Mouse (Mus musculus): ENCODE measurements around the gene Ifitm7. TPM values are rescaled to one million over a fixed set of nuclear protein-coding genes. Genes with fewer than 3 reads are reported as not detected.

Gene Ifitm7
- total RNA-seq (2012; rRNA removed), result not detected in 2 replicates
- not detected for polyA plus RNA-seq (2012; ENCODE audit: insufficient read depth in 1 of 2, insufficient read length in 2 of 2, low read depth in 1 of 2, low replicate concordance in 2 of 2, missing spikeins in 1 of 2)

- no peak for TF ChIP-seq USF1 (IDR thresholded peaks at IDR 0.05; ENCODE audit: low read depth, low read length)
- no peak for TF ChIP-seq POLR2AphosphoS5 (IDR thresholded peaks at IDR 0.05; ENCODE audit: borderline replicate concordance, low read depth, low read length)
- no peak for TF ChIP-seq NRF1 (IDR thresholded peaks at IDR 0.05; ENCODE audit: insufficient read depth, low read depth, low read length, poor library complexity, severe bottlenecking)
- no peak for TF ChIP-seq TCF12 (IDR thresholded peaks at IDR 0.05; ENCODE audit: low read depth, low read length)
- TF ChIP-seq POLR2A (IDR thresholded peaks at IDR 0.05; ENCODE audit: control insufficient read depth in 1 of 2, insufficient read depth in 1 of 2, low read depth in 1 of 2, low read length in 2 of 2, poor library complexity in 1 of 2), result no peak
- no peak for TF ChIP-seq ZMIZ1 (IDR thresholded peaks at IDR 0.05; ENCODE audit: low read depth, low read length)
- no peak for TF ChIP-seq KAT2A (conservative IDR thresholded peaks at IDR 0.05; ENCODE audit: low read depth, low read length)
- TF ChIP-seq MAFK (IDR thresholded peaks at IDR 0.05; ENCODE audit: borderline replicate concordance, low read depth, low read length), result no peak
- no peak for TF ChIP-seq CHD2 (IDR thresholded peaks at IDR 0.05; ENCODE audit: low read length)
- TF ChIP-seq ZKSCAN1 (IDR thresholded peaks at IDR 0.05; ENCODE audit: low read depth, low read length), result no peak
- no peak for TF ChIP-seq CTCF (IDR thresholded peaks at IDR 0.05 in 2 of 3, conservative IDR thresholded peaks at IDR 0.05 in 1 of 3; ENCODE audit: control insufficient read depth in 1 of 3, insufficient read depth in 1 of 3, low read depth in 2 of 3, low read length in 3 of 3, poor library complexity in 1 of 3, severe bottlenecking in 1 of 3)
- TF ChIP-seq MYC (IDR thresholded peaks at IDR 0.05; ENCODE audit: low read depth, low read length), result no peak
- no peak for TF ChIP-seq HCFC1 (IDR thresholded peaks at IDR 0.05; ENCODE audit: low read depth, low read length)
- TF ChIP-seq RCOR1 (IDR thresholded peaks at IDR 0.05; ENCODE audit: low read depth, low read length), result no peak
- no peak for TF ChIP-seq SMC3 (IDR thresholded peaks at IDR 0.05; ENCODE audit: low read depth, low read length)
- TF ChIP-seq MXI1 (IDR thresholded peaks at IDR 0.05; ENCODE audit: low read depth, low read length), result no peak
- Histone ChIP-seq H3K9me3 (replicated peaks; ENCODE audit: insufficient read depth, low read length) (no peaks in the 10 kb centered on the region), H3K36me3 (ENCODE audit: control insufficient read depth in 1 of 2, insufficient read depth in 2 of 2, low read length in 2 of 2) (peaks cover 0 to 2% of the 10 kb centered on the region in 2 experiments; a peak in 1 of 4 replicates), H3K27ac (ENCODE audit: control insufficient read depth, low read depth, low read length) (no peak within 1 kb of the TSS), H3K79me2 (ENCODE audit: control insufficient read depth, insufficient read depth, low read length, poor library complexity) (no peaks in the 10 kb centered on the region), H3K27me3 (ENCODE audit: control insufficient read depth in 1 of 2, insufficient read depth in 2 of 2, low read length in 2 of 2) (no peaks in the 10 kb centered on the region), H3K4me3 (ENCODE audit: control insufficient read depth in 1 of 2, insufficient read depth in 1 of 2, low read depth in 2 of 2, low read length in 2 of 2) (no peak within 1 kb of the TSS), H3K9ac (ENCODE audit: control insufficient read depth, low read depth, low read length, poor library complexity, severe bottlenecking) (no peak within 1 kb of the TSS), H3K4me1 (ENCODE audit: control insufficient read depth in 1 of 2, insufficient read depth in 2 of 2, low read length in 2 of 2) (peaks cover 3 to 6% of the 10 kb centered on the region in 2 experiments; a peak in 2 of 4 replicates)
- DNase-seq (ENCODE audit: low read depth, low spot score), result no peak
Measured at GRCm38 (mm10) chr16:13986574-13987478, at the start of gene Ifitm7, which contains the start of gene 2900011O08Rik. Gene Ifitm7, minus strand, starts transcription at chr16:13986888. Gene 2900011O08Rik, plus strand, starts transcription at chr16:13986604.

GRCm38 (mm10) chr16:14033076-14033475 lies 46.4 kb upstream of the Ifitm7 start:
- TF ChIP-seq MYB (IDR thresholded peaks at IDR 0.05; ENCODE audit: low read depth, low read length), result no peak
- no peak for TF ChIP-seq CTCF (IDR thresholded peaks at IDR 0.05 in 2 of 3, conservative IDR thresholded peaks at IDR 0.05 in 1 of 3; ENCODE audit: control insufficient read depth in 1 of 3, insufficient read depth in 1 of 3, low read depth in 2 of 3, low read length in 3 of 3, poor library complexity in 1 of 3, severe bottlenecking in 1 of 3)
- TF ChIP-seq SMC3 (IDR thresholded peaks at IDR 0.05; ENCODE audit: low read depth, low read length), result no peak
- TF ChIP-seq CHD1 (IDR thresholded peaks at IDR 0.05; ENCODE audit: low read depth, low read length), result no peak
- TF ChIP-seq HCFC1 (IDR thresholded peaks at IDR 0.05; ENCODE audit: low read depth, low read length), result no peak

More at GRCm38 (mm10) chr16:14033076-14033475, 46.4 kb upstream of the Ifitm7 start:
- H3K4me3 ChIP-seq (ENCODE audit: control insufficient read depth in 1 of 2, insufficient read depth in 1 of 2, low read depth in 2 of 2, low read length in 2 of 2), result no peak overlapping the region
- H3K9me3 ChIP-seq (replicated peaks; ENCODE audit: insufficient read depth, low read length), result no peaks in the 10 kb centered on the region
- no peak for DNase-seq (ENCODE audit: low read depth, low spot score)
- H3K36me3 ChIP-seq (ENCODE audit: control insufficient read depth in 1 of 2, insufficient read depth in 2 of 2, low read length in 2 of 2), result no peaks in the 10 kb centered on the region
- H3K27ac ChIP-seq (ENCODE audit: control insufficient read depth, low read depth, low read length), result no peak overlapping the region
- no peak overlapping the region for H3K9ac ChIP-seq (ENCODE audit: control insufficient read depth, low read depth, low read length, poor library complexity, severe bottlenecking)
- H3K27me3 ChIP-seq (ENCODE audit: control insufficient read depth in 1 of 2, insufficient read depth in 2 of 2, low read length in 2 of 2), result peaks cover 0 to 3% of the 10 kb centered on the region in 2 experiments; a peak in 1 of 4 replicates
- H3K79me2 ChIP-seq (ENCODE audit: control insufficient read depth, insufficient read depth, low read length, poor library complexity), result no peaks in the 10 kb centered on the region
- H3K4me1 ChIP-seq (ENCODE audit: control insufficient read depth in 1 of 2, insufficient read depth in 2 of 2, low read length in 2 of 2), result no peaks in the 10 kb centered on the region
